Mouse (Mus musculus) liver, postnatal 0 days (tissue): ENCODE measurements around the gene Vav2.

Source experiments
- CTCF ChIP-seq: sonication (generic); IDR thresholded peaks from 2 replicates; pipeline ENCODE4 v1.5.1; 2016; ENCODE audit warnings: antibody characterized with exemption, low read depth
- EP300 ChIP-seq: IDR thresholded peaks from 2 replicates; pipeline ENCODE4 v1.6.1; 2016; ENCODE audit warnings: antibody characterized with exemption, low read depth, mild to moderate bottlenecking

DNA sequence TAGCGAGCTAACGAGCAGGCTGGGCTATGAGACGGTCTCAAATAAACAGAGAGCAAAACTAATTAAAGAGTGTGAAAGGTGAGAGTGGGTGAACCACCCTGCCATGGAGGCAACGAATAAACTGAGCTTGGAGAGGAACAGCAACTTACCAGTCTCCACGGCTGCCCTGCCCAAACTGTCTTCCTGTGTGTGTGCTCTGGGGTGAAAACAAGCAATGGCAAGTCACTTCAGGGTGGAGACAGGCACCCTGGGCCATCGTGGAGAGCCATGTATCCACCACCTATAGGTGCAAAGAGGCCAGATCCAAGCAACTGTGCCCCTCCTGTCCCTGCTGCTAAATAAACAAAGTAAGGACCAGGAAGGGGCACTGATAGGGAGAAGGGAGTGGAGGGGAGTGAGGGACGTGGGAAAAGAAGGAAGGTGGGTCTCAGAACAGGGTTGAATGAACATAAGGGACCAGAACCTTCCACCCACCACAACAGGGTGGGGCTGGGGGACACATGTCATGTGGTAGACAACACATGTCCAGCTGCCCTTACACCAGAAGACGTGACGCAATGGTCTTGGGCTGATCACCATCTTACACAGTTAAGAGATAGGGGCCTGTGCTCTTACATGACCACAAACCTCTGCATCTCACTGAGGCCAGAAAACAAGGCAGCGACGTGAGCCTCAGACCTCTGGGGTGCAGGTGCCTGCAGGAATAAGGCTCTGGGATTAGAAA is 11.6 kb downstream of the Vav2 start:
- TF ChIP-seq CTCF (no peak), EP300 (no peak)
